Mouse (Mus musculus) liver, embryonic 11.5 days (tissue): Measurements from ENCODE around the gene Entr1. TPM values are rescaled to one million over a fixed set of nuclear protein-coding genes. Genes with fewer than 3 reads are reported as not detected.

ENCODE experiments used
- ATAC-seq: fragments of 200-750 bp; cut with Nextera tagmentation; replicated peaks from 2 replicates; pipeline ENCODE4 v1.8.0; 2017; ENCODE audit warnings: moderate number of reproducible peaks, mild to moderate bottlenecking, moderate TSS enrichment, moderate library complexity; ENCODE audit not compliant: low FRiP score
- DNase-seq: peaks from one replicate; pipeline ENCODE4 v3.0.0-alpha.2; 2017; ENCODE audit warnings: low spot score
- H3K27ac ChIP-seq: fragments of 300-500 bp; sonication (generic); 2 replicates; pipeline ENCODE4 v1.5.1; 2014; ENCODE audit warnings: mild to moderate bottlenecking, low read depth, low read length, control low read depth
- H3K27me3 ChIP-seq: fragments of 300-500 bp; sonication (generic); replicated peaks from 2 replicates; pipeline ENCODE4 v1.6.1; 2014; ENCODE audit warnings: low read length, mixed read lengths; ENCODE audit not compliant: control insufficient read depth, insufficient read depth
- H3K36me3 ChIP-seq: fragments of 300-500 bp; sonication (generic); 2 replicates; pipeline ENCODE4 v1.6.1; 2014; ENCODE audit warnings: mild to moderate bottlenecking, low read length, moderate library complexity, mixed read lengths; ENCODE audit not compliant: control insufficient read depth, insufficient read depth
- H3K4me1 ChIP-seq: fragments of 300-500 bp; sonication (generic); replicated peaks from 2 replicates; pipeline ENCODE4 v1.6.1; 2014; ENCODE audit warnings: low read length, mixed read lengths; ENCODE audit not compliant: control insufficient read depth, insufficient read depth
- H3K4me2 ChIP-seq: fragments of 300-500 bp; sonication (generic); 2 replicates; pipeline ENCODE4 v1.6.1; 2014; ENCODE audit warnings: mild to moderate bottlenecking, control low read depth, moderate library complexity
- H3K4me3 ChIP-seq: fragments of 300-500 bp; sonication (generic); 2 replicates; pipeline ENCODE4 v1.5.1; 2014; ENCODE audit warnings: low read depth, low read length, control low read depth
- H3K9ac ChIP-seq: fragments of 300-500 bp; sonication (generic); 2 replicates; pipeline ENCODE4 v1.6.1; 2014; ENCODE audit warnings: low read depth, low read length, control low read depth
- H3K9me3 ChIP-seq: fragments of 300-500 bp; sonication (generic); 2 replicates; pipeline ENCODE4 v1.6.1; 2016; ENCODE audit warnings: low read length, inconsistent platforms, mixed read lengths; ENCODE audit not compliant: control insufficient read depth
- WGBS: fragments of 180-500 bp; shearing (Covaris S2); extraction: QIAGEN DNeasy Blood & Tissue Kit; methylation state at CpG from one replicate; pipeline ENCODE4 v1.1.7; 2014; 5-methylcytosine and 5-hydroxymethylcytosine counted together
- polyA plus RNA-seq: library from polyadenylated mRNA; unstranded; fragments of >200 nt; fragmentation: Nextera tagmentation; extraction: Ambion mirVana; gene quantifications from 2 replicates; pipeline ENCODE4 v1.2.1, GENCODE M21; 2014

Gene Entr1
- 94.4 and 95.7 TPM in 2 replicates for polyA plus RNA-seq

- H3K4me3 ChIP-seq: peak within 1 kb of the TSS; percentile 87
- H3K9ac ChIP-seq: peak within 1 kb of the TSS; percentile 94
- WGBS: under 1% methylated on average over 60 of the region's 60 CpGs
- H3K27me3 ChIP-seq: no peaks in the 10 kb centered on the region
- peak; percentile 91 for ATAC-seq
- H3K27ac ChIP-seq: peak within 1 kb of the TSS; percentile 40
- no peaks in the 10 kb centered on the region for H3K9me3 ChIP-seq
- peak; percentile 88 for DNase-seq
- H3K4me2 ChIP-seq: peak within 1 kb of the TSS; percentile 72
- H3K36me3 ChIP-seq: peaks cover 61% of the 10 kb centered on the region
- H3K4me1 ChIP-seq: peaks cover 14% of the 10 kb centered on the region
Measured at GRCm38 (mm10) chr2:26389154-26389690, at the start of gene Entr1, which contains the start of gene Pmpca. Gene Entr1 (minus strand): TSS chr2:26389316. Gene Pmpca (plus strand): TSS chr2:26389339.

GRCm38 (mm10) chr2:26438373-26438772, 49.3 kb upstream of the Entr1 start:
- ATAC-seq (no peak), DNase-seq (no peak)
- Histone ChIP-seq H3K36me3 (peaks cover 48% of the 10 kb centered on the region), H3K9me3 (no peaks in the 10 kb centered on the region), H3K4me1 (peaks cover 13% of the 10 kb centered on the region; the same call in 1 of the 2 replicates), H3K9ac (no peak overlapping the region), H3K4me3 (no peak overlapping the region), H3K27ac (no peak overlapping the region), H3K27me3 (no peaks in the 10 kb centered on the region), H3K4me2 (no peak overlapping the region)
- 94% methylated on average over 7 of the region's 7 CpGs for WGBS

- 68% methylated on average over 4 of the region's 4 CpGs for WGBS
- H3K9ac ChIP-seq: peak overlapping the region; percentile 11; the same call in 1 of the 2 replicates
- H3K4me2 ChIP-seq: no peak overlapping the region
Measured at GRCm38 (mm10) chr2:26437221-26437620, 48.1 kb upstream of the Entr1 start.

GRCm38 (mm10) chr2:26434791-26435572, 45.9 kb upstream of the Entr1 start:
- no peaks in the 10 kb centered on the region for H3K9me3 ChIP-seq
- H3K9ac ChIP-seq: no peak overlapping the region
- peak overlapping the region; percentile 9; the same call in 1 of the 2 replicates for H3K27ac ChIP-seq
- peak; percentile 47 for ATAC-seq
- no peaks in the 10 kb centered on the region for H3K27me3 ChIP-seq
- no peak for DNase-seq
- H3K4me1 ChIP-seq: peaks cover 8% of the 10 kb centered on the region; the same call in 1 of the 2 replicates
- H3K4me3 ChIP-seq: no peak overlapping the region
- H3K4me2 ChIP-seq: 0 out of 2 replicates have a peak overlapping the region, but pooled peaks have one; percentile 21
- H3K36me3 ChIP-seq: peaks cover 51% of the 10 kb centered on the region
- WGBS: 83% methylated on average over 7 of the region's 7 CpGs

More at GRCm38 (mm10) chr2:26437221-26437620, 48.1 kb upstream of the Entr1 start:
- Histone ChIP-seq H3K4me3 (no peak overlapping the region), H3K27me3 (no peaks in the 10 kb centered on the region), H3K4me1 (peaks cover 8% of the 10 kb centered on the region; the same call in 1 of the 2 replicates), H3K9me3 (no peaks in the 10 kb centered on the region), H3K27ac (no peak overlapping the region), H3K36me3 (peaks cover 54% of the 10 kb centered on the region)
- ATAC-seq: no peak
- DNase-seq: no peak

- Histone ChIP-seq H3K27me3 (no peaks in the 10 kb centered on the region), H3K36me3 (peaks cover 69% of the 10 kb centered on the region), H3K4me1 (no peaks in the 10 kb centered on the region), H3K4me2 (no peak overlapping the region), H3K27ac (no peak overlapping the region), H3K4me3 (no peak overlapping the region), H3K9me3 (no peaks in the 10 kb centered on the region), H3K9ac (no peak overlapping the region)
- DNase-seq: no peak
- WGBS: 94% methylated on average over 5 of the region's 5 CpGs
- ATAC-seq: no peak
Measured at GRCm38 (mm10) chr2:26429851-26430250, 40.7 kb upstream of the Entr1 start.

- H3K9ac ChIP-seq: no peak overlapping the region
- no peak for DNase-seq
- no peak overlapping the region for H3K4me2 ChIP-seq
- no peaks in the 10 kb centered on the region for H3K9me3 ChIP-seq
- no peak for ATAC-seq
- 92% methylated on average over 2 of the region's 2 CpGs for WGBS
- no peaks in the 10 kb centered on the region for H3K27me3 ChIP-seq
- no peak overlapping the region for H3K27ac ChIP-seq
- no peak overlapping the region for H3K4me3 ChIP-seq
- H3K4me1 ChIP-seq: no peaks in the 10 kb centered on the region
- peaks cover 69% of the 10 kb centered on the region for H3K36me3 ChIP-seq
Measured at GRCm38 (mm10) chr2:26424541-26424940, 35.4 kb upstream of the Entr1 start.

GRCm38 (mm10) chr2:26423086-26423485, 34.0 kb upstream of the Entr1 start:
- Histone ChIP-seq H3K4me1 (no peaks in the 10 kb centered on the region), H3K4me2 (no peak overlapping the region), H3K9me3 (no peaks in the 10 kb centered on the region), H3K36me3 (peaks cover 62% of the 10 kb centered on the region), H3K27ac (no peak overlapping the region), H3K9ac (no peak overlapping the region), H3K27me3 (no peaks in the 10 kb centered on the region), H3K4me3 (no peak overlapping the region)
- no peak for ATAC-seq
- 80% methylated on average over 1 of the region's 1 CpGs for WGBS
- DNase-seq: no peak

- no peaks in the 10 kb centered on the region for H3K9me3 ChIP-seq
- 88% methylated on average over 2 of the region's 2 CpGs for WGBS
- no peaks in the 10 kb centered on the region for H3K4me1 ChIP-seq
- peaks cover 55% of the 10 kb centered on the region for H3K36me3 ChIP-seq
- ATAC-seq: no peak
- no peak overlapping the region for H3K4me2 ChIP-seq
- no peak overlapping the region for H3K4me3 ChIP-seq
- no peak overlapping the region for H3K27ac ChIP-seq
- no peak for DNase-seq
- no peak overlapping the region for H3K9ac ChIP-seq
- H3K27me3 ChIP-seq: no peaks in the 10 kb centered on the region
Measured at GRCm38 (mm10) chr2:26421969-26422368, 32.9 kb upstream of the Entr1 start.
